Comparison of ENCODE assay signal across 7 mouse cellular contexts in genomic region chr12:78860921-78861495, GRCm38 (mm10). TPM values are rescaled to one million over a fixed set of nuclear protein-coding genes. Genes with fewer than 3 reads are reported as not detected.
DNase-seq lines count a peak whose midpoint lies in the region; ATAC-seq and TF ChIP-seq lines count a peak whose summit lies in the region.

No protein-coding gene starts in this region.

- H3K36me3 ChIP-seq in lung, postnatal 0 days (ENCODE audit: insufficient read depth, low read length) = peaks cover 5% of the 10 kb centered on the region; the same call in 1 of the 2 replicates
- peaks cover 4% of the 10 kb centered on the region; the same call in 1 of the 2 replicates for H3K36me3 ChIP-seq in forebrain, embryonic 16.5 days (ENCODE audit: control insufficient read depth, insufficient read depth)
- peaks cover 8% of the 10 kb centered on the region for H3K36me3 ChIP-seq in liver, embryonic 14.5 days (replicated peaks; ENCODE audit: control insufficient read depth, insufficient read depth, low read depth)
- H3K36me3 ChIP-seq in stomach, postnatal 0 days (ENCODE audit: control insufficient read depth, insufficient read depth, low read length) = no peaks in the 10 kb centered on the region

- peak overlapping the region; percentile 70 for H3K4me3 ChIP-seq in lung, postnatal 0 days (ENCODE audit: low read depth, low read length)
- H3K4me3 ChIP-seq in forebrain, embryonic 16.5 days (replicated peaks; ENCODE audit: low read length) = peak overlapping the region; percentile 99
- peak overlapping the region; percentile 90 to 96 for H3K4me3 ChIP-seq in liver, embryonic 14.5 days (ENCODE audit: insufficient read depth in 1 of 2, low read depth in 2 of 2, low read length in 2 of 2)
- H3K4me3 ChIP-seq in stomach, postnatal 0 days (ENCODE audit: low read depth, low read length) = peak overlapping the region; percentile 73

- no peaks in the 10 kb centered on the region for H3K9me3 ChIP-seq in lung, postnatal 0 days (ENCODE audit: low read length)
- H3K9me3 ChIP-seq in forebrain, embryonic 16.5 days (ENCODE audit: control insufficient read depth, low read length) = no peaks in the 10 kb centered on the region
- H3K9me3 ChIP-seq in liver, embryonic 14.5 days (ENCODE audit: control insufficient read depth, low read length) = no peaks in the 10 kb centered on the region
- H3K9me3 ChIP-seq in stomach, postnatal 0 days (ENCODE audit: control insufficient read depth, low read length) = no peaks in the 10 kb centered on the region

- 0% methylated on average over 30 of the region's 30 CpGs for WGBS in lung, postnatal 0 days
- WGBS in forebrain, embryonic 16.5 days = under 1% methylated on average over 30 of the region's 30 CpGs
- under 1% methylated on average over 30 of the region's 30 CpGs for WGBS in liver, embryonic 14.5 days (ENCODE audit: insufficient replicate concordance)
- WGBS in stomach, postnatal 0 days = 1% methylated on average over 30 of the region's 30 CpGs

- H3K4me1 ChIP-seq in lung, postnatal 0 days (ENCODE audit: insufficient read depth, low read depth, low read length) = no peaks in the 10 kb centered on the region
- H3K4me1 ChIP-seq in forebrain, embryonic 16.5 days (replicated peaks; ENCODE audit: control insufficient read depth, insufficient read depth, low read length) = peaks cover 30% of the 10 kb centered on the region
- peaks cover 12 to 19% of the 10 kb centered on the region in 2 experiments for H3K4me1 ChIP-seq in liver, embryonic 14.5 days (replicated peaks; ENCODE audit: control insufficient read depth in 2 of 2, insufficient read depth in 2 of 2, low read length in 1 of 2)
- 0 out of 2 replicates have a peak, but pooled peaks cover 2% of the 10 kb centered on the region for H3K4me1 ChIP-seq in stomach, postnatal 0 days (replicated peaks; ENCODE audit: control insufficient read depth, insufficient read depth)

- H3K27me3 ChIP-seq in lung, postnatal 0 days (replicated peaks; ENCODE audit: insufficient read depth, low read length) = no peaks in the 10 kb centered on the region
- no peaks in the 10 kb centered on the region for H3K27me3 ChIP-seq in forebrain, embryonic 16.5 days (replicated peaks; ENCODE audit: control insufficient read depth, insufficient read depth, low read length)
- H3K27me3 ChIP-seq in liver, embryonic 14.5 days (ENCODE audit: control insufficient read depth, insufficient read depth, low read length) = no peaks in the 10 kb centered on the region
- no peaks in the 10 kb centered on the region for H3K27me3 ChIP-seq in stomach, postnatal 0 days (ENCODE audit: control insufficient read depth, insufficient read depth, low read length)

- TF ChIP-seq POLR2A in brain, embryonic 14.5 days (IDR thresholded peaks at IDR 0.05; ENCODE audit: borderline replicate concordance, extremely low read depth, insufficient read depth, insufficient read length, poor library complexity, severe bottlenecking) = peak; percentile 55; the same call in 1 of the 2 replicates

- TF ChIP-seq EP300 in lung, postnatal 0 days (IDR thresholded peaks at IDR 0.05) = no peak
- TF ChIP-seq EP300 in liver, embryonic 14.5 days (IDR thresholded peaks at IDR 0.05; ENCODE audit: low read depth) = no peak
- no peak for TF ChIP-seq EP300 in stomach, postnatal 0 days (optimal IDR thresholded peaks at IDR 0.05)

- TF ChIP-seq CTCF in lung, postnatal 0 days (IDR thresholded peaks at IDR 0.05) = no peak
- no peak for TF ChIP-seq CTCF in brain, embryonic 14.5 days (IDR thresholded peaks at IDR 0.05; ENCODE audit: borderline replicate concordance, extremely low read depth, insufficient read depth, insufficient read length)
- no peak for TF ChIP-seq CTCF in liver, embryonic 14.5 days (IDR thresholded peaks at IDR 0.05; ENCODE audit: low read depth)
- TF ChIP-seq CTCF in stomach, postnatal 0 days (IDR thresholded peaks at IDR 0.05; ENCODE audit: low read depth) = no peak; the same call in 1 of the 2 replicates

- DNase-seq in lung, postnatal 0 days (ENCODE audit: low spot score) = peak; percentile 53
- DNase-seq in lung, postnatal 10 days = no peak
- no peak for DNase-seq in brain, embryonic 14.5 days (ENCODE audit: low read depth)
- peak in 1 of 3 experiments; percentile 39 for DNase-seq in liver, embryonic 14.5 days (ENCODE audit: low read depth in 3 of 3, low spot score in 3 of 3)
- DNase-seq in stomach, postnatal 0 days (ENCODE audit: low spot score) = no peak
- DNase-seq in cerebellum, postnatal 10 days = no peak

- H3K27ac ChIP-seq in lung, postnatal 0 days (ENCODE audit: low read length) = peak overlapping the region; percentile 74
- H3K27ac ChIP-seq in forebrain, embryonic 16.5 days (ENCODE audit: low read length) = peak overlapping the region; percentile 72
- H3K27ac ChIP-seq in liver, embryonic 14.5 days = peak overlapping the region; percentile 53
- H3K27ac ChIP-seq in stomach, postnatal 0 days (replicated peaks) = peak overlapping the region; percentile 86

- H3K4me2 ChIP-seq in lung, postnatal 0 days (replicated peaks; ENCODE audit: low read depth, low read length) = peak overlapping the region; percentile 75
- peak overlapping the region; percentile 96 for H3K4me2 ChIP-seq in forebrain, embryonic 16.5 days (ENCODE audit: low read length)
- H3K4me2 ChIP-seq in liver, embryonic 14.5 days (ENCODE audit: low read depth) = peak overlapping the region; percentile 95
- peak overlapping the region; percentile 77 for H3K4me2 ChIP-seq in stomach, postnatal 0 days (replicated peaks; ENCODE audit: low read depth)

- peak overlapping the region; percentile 56 for H3K9ac ChIP-seq in lung, postnatal 0 days (replicated peaks; ENCODE audit: low read depth)
- H3K9ac ChIP-seq in forebrain, embryonic 16.5 days (replicated peaks; ENCODE audit: low read depth, low read length) = peak overlapping the region; percentile 70
- peak overlapping the region; percentile 66 for H3K9ac ChIP-seq in liver, embryonic 14.5 days (replicated peaks)
- peak overlapping the region; percentile 86 for H3K9ac ChIP-seq in stomach, postnatal 0 days (ENCODE audit: low read length)

- peak; percentile 8 for ATAC-seq in lung, postnatal 0 days
- ATAC-seq in forebrain, embryonic 16.5 days = peak; percentile 39
- no peak; the same call in 1 of the 2 replicates for ATAC-seq in liver, embryonic 14.5 days (ENCODE audit: insufficient read depth)
- ATAC-seq in stomach, postnatal 0 days (ENCODE audit: low FRiP score, low TSS enrichment) = peak; percentile 15; the same call in 1 of the 2 replicates

RNA-seq across cellular contexts. Expression of gene Atp6v1d, which starts 0.4 kb away (rescaled TPM):
- 64.0 and 64.4 TPM in 2 replicates for polyA plus RNA-seq in lung, postnatal 0 days (2015; fragmentation: Nextera tagmentation; extraction: Ambion mirVana)
- polyA plus RNA-seq in brain, embryonic 14.5 days (2012; rRNA removed) = 75.5 and 78.7 TPM in 2 replicates
- polyA plus RNA-seq in forebrain, embryonic 16.5 days (2015; fragmentation: Nextera tagmentation; extraction: Ambion mirVana) = 120 and 123 TPM in 2 replicates
- 9.7 and 15.2 TPM in 2 replicates for polyA plus RNA-seq in liver, embryonic 14.5 days (2012; rRNA removed)
- 29.6 and 34.4 TPM in 2 replicates for polyA plus RNA-seq in liver, embryonic 14.5 days (2014; fragmentation: Nextera tagmentation; extraction: Ambion mirVana)
- 72.1 and 76.5 TPM in 2 replicates for polyA plus RNA-seq in stomach, postnatal 0 days (2015; fragmentation: Nextera tagmentation; extraction: Ambion mirVana)

RNA-seq across cellular contexts. Expression of gene Eif2s1, which starts 0.6 kb away (rescaled TPM):
- polyA plus RNA-seq in lung, postnatal 0 days (2015; fragmentation: Nextera tagmentation; extraction: Ambion mirVana) = 77.7 and 85.6 TPM in 2 replicates
- 48.4 and 50.7 TPM in 2 replicates for polyA plus RNA-seq in brain, embryonic 14.5 days (2012; rRNA removed)
- polyA plus RNA-seq in forebrain, embryonic 16.5 days (2015; fragmentation: Nextera tagmentation; extraction: Ambion mirVana) = 165 and 175 TPM in 2 replicates
- 16.5 and 49.6 TPM in 2 replicates for polyA plus RNA-seq in liver, embryonic 14.5 days (2012; rRNA removed)
- polyA plus RNA-seq in liver, embryonic 14.5 days (2014; fragmentation: Nextera tagmentation; extraction: Ambion mirVana) = 184 and 198 TPM in 2 replicates
- polyA plus RNA-seq in stomach, postnatal 0 days (2015; fragmentation: Nextera tagmentation; extraction: Ambion mirVana) = 132 and 145 TPM in 2 replicates

RNA-seq across cellular contexts. Expression of gene Plek2, which starts 45.8 kb away (rescaled TPM):
- 2.6 and 2.8 TPM in 2 replicates for polyA plus RNA-seq in lung, postnatal 0 days (2015; fragmentation: Nextera tagmentation; extraction: Ambion mirVana)
- polyA plus RNA-seq in brain, embryonic 14.5 days (2012; rRNA removed) = 0.53 and 0.62 TPM in 2 replicates
- polyA plus RNA-seq in forebrain, embryonic 16.5 days (2015; fragmentation: Nextera tagmentation; extraction: Ambion mirVana) = 0.96 and 1.1 TPM in 2 replicates
- 18.7 and 21.5 TPM in 2 replicates for polyA plus RNA-seq in liver, embryonic 14.5 days (2012; rRNA removed)
- polyA plus RNA-seq in liver, embryonic 14.5 days (2014; fragmentation: Nextera tagmentation; extraction: Ambion mirVana) = 51.0 and 51.5 TPM in 2 replicates
- 42.6 and 50.2 TPM in 2 replicates for polyA plus RNA-seq in stomach, postnatal 0 days (2015; fragmentation: Nextera tagmentation; extraction: Ambion mirVana)
